Mouse (Mus musculus) myocyte (in vitro differentiated cells): ENCODE measurements around the gene Wnk4.

Experiments
- CEBPB ChIP-seq: IDR thresholded peaks from 2 replicates; pipeline ENCODE4 v1.6.1; 2011; ENCODE audit warnings: mild to moderate bottlenecking, moderate library complexity; ENCODE audit not compliant: poor library complexity, insufficient read depth, severe bottlenecking
- MYOD1 ChIP-seq, 3 experiments: IDR thresholded peaks; one replicate each; pipeline ENCODE4 v1.6.1; 2011; ENCODE audit warnings: control low read depth in 2 of 3, low read depth in 2 of 3, mild to moderate bottlenecking in 2 of 3, moderate library complexity in 1 of 3; ENCODE audit not compliant: insufficient read length in 2 of 3, control insufficient read depth in 1 of 3
- POLR2A ChIP-seq: IDR thresholded peaks from one replicate; pipeline ENCODE4 v1.6.1; 2011; ENCODE audit warnings: low read depth, mild to moderate bottlenecking, control low read depth, moderate library complexity; ENCODE audit not compliant: insufficient read length
- POLR2AphosphoS2 ChIP-seq: IDR thresholded peaks from one replicate; pipeline ENCODE4 v1.6.1; 2011; ENCODE audit warnings: low read depth, control low read depth; ENCODE audit not compliant: insufficient read length
- USF1 ChIP-seq: IDR thresholded peaks from one replicate; pipeline ENCODE4 v1.6.1; 2011; ENCODE audit warnings: low read depth, mild to moderate bottlenecking, control low read depth, moderate library complexity

DNA sequence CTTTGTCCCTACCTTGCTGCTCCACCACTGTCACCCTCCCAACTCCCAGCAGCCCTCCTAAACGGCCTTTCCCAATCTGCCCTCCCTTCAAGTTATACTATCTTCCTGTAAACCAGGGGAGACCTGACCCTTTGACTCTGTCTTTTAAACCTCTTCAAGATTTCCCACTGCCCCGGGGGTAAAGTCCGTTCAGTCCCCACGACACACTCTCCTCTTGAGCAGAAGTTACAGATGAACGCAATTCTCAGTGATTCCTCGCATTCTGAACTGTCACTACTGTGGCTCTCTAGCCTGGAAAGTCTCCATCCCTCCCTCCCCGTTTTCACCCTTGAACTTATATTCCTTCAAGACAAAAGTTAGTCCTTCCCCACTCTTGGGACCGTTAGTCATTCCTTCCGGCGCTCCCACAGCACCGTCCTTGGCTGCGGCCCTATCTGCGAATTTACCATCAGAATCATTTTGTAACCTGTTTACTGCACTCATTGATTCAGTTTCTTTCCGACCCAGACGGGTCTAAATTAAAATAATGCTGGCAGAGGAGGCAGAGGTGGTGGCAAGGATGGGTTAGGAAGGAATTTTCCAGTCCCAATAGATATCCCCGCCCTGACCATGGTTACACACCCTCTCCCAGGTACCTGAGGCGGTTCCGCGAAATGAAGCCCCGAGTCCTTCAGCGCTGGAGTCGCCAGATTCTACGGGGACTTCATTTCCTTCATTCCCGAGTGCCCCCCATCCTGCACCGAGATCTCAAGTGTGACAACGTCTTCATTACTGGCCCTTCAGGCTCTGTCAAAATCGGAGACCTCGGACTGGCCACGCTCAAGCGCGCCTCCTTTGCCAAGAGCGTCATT lies 3.0 kb downstream of the Wnk4 start:
- TF ChIP-seq POLR2A (no peak), CEBPB (no peak), POLR2AphosphoS2 (no peak), MYOD1 (IDR thresholded peaks at IDR 0.05; ENCODE audit: control insufficient read depth in 1 of 3, insufficient read length in 2 of 3, low read depth in 2 of 3) (no peak), USF1 (no peak)
